Mouse (Mus musculus): ENCODE measurements around the gene Lgi4. TPM values are rescaled to one million over a fixed set of nuclear protein-coding genes. Genes with fewer than 3 reads are reported as not detected.

The Lgi4 gene
- total and polyA plus RNA-seq, 2 experiments: 0.09 to 0.18 TPM

DNA sequence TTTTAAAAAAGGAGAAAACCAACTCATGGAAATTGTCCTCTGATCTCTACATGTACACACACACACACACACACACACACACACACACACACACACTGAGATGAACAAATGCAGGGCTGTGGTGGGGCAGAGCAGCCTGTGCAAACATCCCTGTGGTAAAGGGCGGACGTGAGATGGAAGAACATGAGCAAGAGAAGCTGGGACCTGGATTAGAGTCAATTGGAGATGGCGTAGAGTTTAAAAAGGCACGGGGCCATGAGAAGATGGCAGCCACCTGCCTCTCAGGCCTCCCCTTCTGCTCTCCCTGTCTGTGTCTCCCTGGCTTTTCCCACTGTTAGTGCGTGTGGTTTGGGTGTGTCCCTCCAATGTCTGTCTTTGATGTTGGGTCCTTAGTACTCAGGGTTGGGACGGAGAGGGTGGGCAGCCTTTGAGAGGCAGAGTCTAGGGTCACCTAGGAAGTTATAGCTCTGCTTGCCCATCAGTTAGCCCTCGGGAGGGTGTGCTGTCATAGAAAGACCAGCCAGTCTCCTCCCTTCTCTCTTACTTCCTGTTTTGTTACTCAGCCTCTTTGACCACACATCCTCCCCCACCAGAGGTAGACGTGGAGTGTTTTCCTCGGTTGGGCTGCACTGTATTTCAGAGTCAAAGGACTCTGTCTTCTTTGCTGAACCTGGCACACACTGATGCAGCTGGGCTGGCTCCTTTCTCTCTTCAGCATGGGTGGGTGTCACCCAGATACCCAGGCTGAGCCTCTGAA lies 25.6 kb upstream of the Lgi4 start:
- TF ChIP-seq CTCF (IDR thresholded peaks at IDR 0.05; ENCODE audit: low read depth, low read length) (no peak), POLR2A (IDR thresholded peaks at IDR 0.05; ENCODE audit: extremely low read depth, insufficient read depth, low read length) (no peak)
- no peak overlapping the region for H3K9ac ChIP-seq (ENCODE audit: low read depth, low read length)
- WGBS: 69% methylated on average over 9 of the region's 9 CpGs
- no peaks in the 10 kb centered on the region for H3K27me3 ChIP-seq (ENCODE audit: control insufficient read depth, insufficient read depth, low read length)
- H3K79me2 ChIP-seq (ENCODE audit: control insufficient read depth, insufficient read depth, low read length): no peaks in the 10 kb centered on the region
- H3K4me1 ChIP-seq (ENCODE audit: control insufficient read depth, insufficient read depth, low read length): no peaks in the 10 kb centered on the region
- no peaks in the 10 kb centered on the region for H3K36me3 ChIP-seq (ENCODE audit: control insufficient read depth, insufficient read depth, low read length)
- no peak for DNase-seq (ENCODE audit: extremely low read depth, low read depth, low spot score)
- H3K4me3 ChIP-seq (ENCODE audit: insufficient read depth, low read depth, low read length): no peak overlapping the region
- H3K27ac ChIP-seq (replicated peaks; ENCODE audit: insufficient read depth, low read depth, low read length): no peak overlapping the region

DNA sequence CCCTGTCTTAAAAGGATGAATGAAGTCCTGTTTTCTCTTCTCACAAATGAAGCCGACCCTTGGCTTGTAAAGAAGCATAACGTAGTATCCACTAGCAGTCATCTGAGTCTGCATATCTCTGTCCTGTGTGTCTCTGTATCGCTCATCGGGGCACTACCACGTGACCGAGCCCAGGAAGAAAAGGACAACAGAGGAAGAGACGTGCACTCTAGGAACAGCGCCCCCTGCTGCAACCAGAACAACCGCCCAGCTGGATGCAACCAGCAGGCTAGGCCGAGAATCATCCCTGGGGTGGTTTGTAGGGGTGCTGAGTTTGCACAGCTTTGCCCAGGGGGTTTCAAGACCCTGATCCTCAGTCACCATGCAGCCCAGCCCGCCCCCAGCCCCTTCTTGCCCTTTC lies 24.4 kb upstream of the Lgi4 start:
- H3K36me3 ChIP-seq (ENCODE audit: control insufficient read depth, insufficient read depth, low read length): no peaks in the 10 kb centered on the region
- no peak for TF ChIP-seq POLR2A (IDR thresholded peaks at IDR 0.05; ENCODE audit: extremely low read depth, insufficient read depth, low read length)
- TF ChIP-seq CTCF (IDR thresholded peaks at IDR 0.05; ENCODE audit: low read depth, low read length): peak; percentile 72
- H3K79me2 ChIP-seq (ENCODE audit: control insufficient read depth, insufficient read depth, low read length): no peaks in the 10 kb centered on the region
- WGBS: 68% methylated on average over 11 of the region's 11 CpGs
- no peaks in the 10 kb centered on the region for H3K27me3 ChIP-seq (ENCODE audit: control insufficient read depth, insufficient read depth, low read length)
- no peak overlapping the region for H3K4me3 ChIP-seq (ENCODE audit: insufficient read depth, low read depth, low read length)
- no peak overlapping the region for H3K9ac ChIP-seq (ENCODE audit: low read depth, low read length)
- H3K4me1 ChIP-seq (ENCODE audit: control insufficient read depth, insufficient read depth, low read length): no peaks in the 10 kb centered on the region
- H3K27ac ChIP-seq (replicated peaks; ENCODE audit: insufficient read depth, low read depth, low read length): no peak overlapping the region
- peak; percentile 18 for DNase-seq (ENCODE audit: extremely low read depth, low read depth, low spot score)

DNA sequence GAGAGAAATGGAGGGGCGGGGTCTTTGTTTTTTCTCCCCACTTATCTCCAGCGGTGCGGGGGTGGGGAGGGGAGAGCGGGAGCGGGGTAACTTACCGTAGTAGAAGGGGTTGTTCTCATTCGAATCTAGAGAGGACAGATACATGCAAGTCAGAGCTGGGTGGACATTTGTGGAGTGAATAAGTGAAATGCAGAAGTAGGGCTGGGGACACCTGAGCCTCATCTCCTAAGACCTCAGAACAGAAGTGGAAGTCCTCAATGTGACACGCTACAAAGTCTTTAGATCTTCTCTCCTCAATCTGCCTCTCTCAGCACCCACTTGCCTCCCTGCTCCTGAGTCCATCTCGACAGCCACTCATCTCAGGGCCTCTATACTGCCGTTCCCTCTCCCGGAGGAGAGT lies 23.9 kb upstream of the Lgi4 start:
- DNase-seq (ENCODE audit: extremely low read depth, low read depth, low spot score): no peak
- no peaks in the 10 kb centered on the region for H3K36me3 ChIP-seq (ENCODE audit: control insufficient read depth, insufficient read depth, low read length)
- H3K27me3 ChIP-seq (ENCODE audit: control insufficient read depth, insufficient read depth, low read length): no peaks in the 10 kb centered on the region
- no peaks in the 10 kb centered on the region for H3K4me1 ChIP-seq (ENCODE audit: control insufficient read depth, insufficient read depth, low read length)
- WGBS: 90% methylated on average over 11 of the region's 11 CpGs
- no peak overlapping the region for H3K9ac ChIP-seq (ENCODE audit: low read depth, low read length)
- no peaks in the 10 kb centered on the region for H3K79me2 ChIP-seq (ENCODE audit: control insufficient read depth, insufficient read depth, low read length)
- TF ChIP-seq CTCF (IDR thresholded peaks at IDR 0.05; ENCODE audit: low read depth, low read length): no peak
- no peak for TF ChIP-seq POLR2A (IDR thresholded peaks at IDR 0.05; ENCODE audit: extremely low read depth, insufficient read depth, low read length)
- no peak overlapping the region for H3K27ac ChIP-seq (replicated peaks; ENCODE audit: insufficient read depth, low read depth, low read length)
- no peak overlapping the region for H3K4me3 ChIP-seq (ENCODE audit: insufficient read depth, low read depth, low read length)

DNA sequence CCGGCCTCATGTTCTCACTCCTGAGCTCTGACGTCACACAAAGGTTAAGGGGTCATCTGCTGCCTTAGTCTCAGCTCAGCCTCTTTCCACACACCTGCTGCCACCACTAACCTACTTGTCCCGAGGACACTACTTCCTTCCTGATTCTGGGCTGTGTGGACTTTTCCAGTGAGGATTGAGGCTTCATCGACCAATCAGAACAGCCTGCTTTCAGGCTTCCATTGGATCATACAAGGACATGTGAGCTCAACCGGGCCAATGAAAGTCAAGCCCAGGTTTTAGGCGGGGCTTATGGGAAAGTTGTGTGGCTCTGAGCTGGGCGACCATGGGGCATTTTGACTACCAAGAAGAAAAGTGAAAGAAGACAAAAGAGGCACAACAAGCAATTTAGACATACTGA lies 22.2 kb upstream of the Lgi4 start:
- TF ChIP-seq CTCF (IDR thresholded peaks at IDR 0.05; ENCODE audit: low read depth, low read length): no peak
- TF ChIP-seq POLR2A (IDR thresholded peaks at IDR 0.05; ENCODE audit: extremely low read depth, insufficient read depth, low read length): no peak
- Histone ChIP-seq H3K4me3 (ENCODE audit: insufficient read depth, low read depth, low read length) (no peak overlapping the region), H3K27ac (replicated peaks; ENCODE audit: insufficient read depth, low read depth, low read length) (no peak overlapping the region), H3K36me3 (ENCODE audit: control insufficient read depth, insufficient read depth, low read length) (no peaks in the 10 kb centered on the region), H3K4me1 (ENCODE audit: control insufficient read depth, insufficient read depth, low read length) (no peaks in the 10 kb centered on the region), H3K9ac (ENCODE audit: low read depth, low read length) (no peak overlapping the region), H3K79me2 (ENCODE audit: control insufficient read depth, insufficient read depth, low read length) (no peaks in the 10 kb centered on the region), H3K27me3 (ENCODE audit: control insufficient read depth, insufficient read depth, low read length) (no peaks in the 10 kb centered on the region)
- peak; percentile 28 for DNase-seq (ENCODE audit: extremely low read depth, low read depth, low spot score)
- 72% methylated on average over 7 of the region's 7 CpGs for WGBS

DNA sequence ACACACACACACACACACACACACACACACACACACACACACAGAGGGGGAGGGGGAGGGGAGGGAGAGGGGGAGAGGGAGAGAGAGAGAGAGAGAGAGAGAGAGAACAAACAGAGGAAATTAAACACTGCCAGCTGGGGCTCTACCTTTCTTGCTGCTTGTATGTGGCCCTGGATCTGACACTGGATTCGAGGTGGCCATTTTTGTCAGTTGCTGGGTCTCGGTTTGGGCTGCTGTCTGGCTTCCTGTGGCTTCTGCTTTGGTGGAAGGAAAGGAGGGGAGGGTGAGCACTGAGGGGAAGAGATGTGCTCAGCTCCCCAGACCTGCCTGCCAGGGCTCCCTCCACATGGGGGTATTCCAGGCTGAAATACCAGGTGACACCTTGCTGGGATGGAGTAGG lies 21.5 kb upstream of the Lgi4 start:
- no peak for TF ChIP-seq CTCF (IDR thresholded peaks at IDR 0.05; ENCODE audit: low read depth, low read length)
- TF ChIP-seq POLR2A (IDR thresholded peaks at IDR 0.05; ENCODE audit: extremely low read depth, insufficient read depth, low read length): no peak
- 71% methylated on average over 2 of the region's 2 CpGs for WGBS

DNA sequence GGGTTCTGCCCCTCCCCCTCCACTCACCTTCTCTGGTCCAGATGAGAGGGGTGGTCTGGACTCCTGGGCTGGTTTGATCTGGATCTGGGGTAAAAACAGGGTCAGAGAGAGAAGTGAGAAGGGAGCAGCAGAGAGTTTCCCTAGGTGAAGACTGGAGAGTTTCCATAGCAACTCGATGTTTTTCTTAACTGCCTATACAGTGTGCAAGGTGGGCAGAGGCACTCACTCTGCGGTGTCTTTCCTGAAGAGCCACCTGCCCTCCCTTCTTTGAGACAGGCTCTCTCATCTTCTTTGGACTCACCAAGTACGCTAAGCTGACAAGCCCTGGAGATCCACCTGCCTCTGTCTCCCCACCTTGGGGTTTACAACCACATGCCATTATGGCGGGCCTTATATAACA lies 20.1 kb upstream of the Lgi4 start:
- H3K4me1 ChIP-seq (ENCODE audit: control insufficient read depth, insufficient read depth, low read length): no peaks in the 10 kb centered on the region
- TF ChIP-seq POLR2A (IDR thresholded peaks at IDR 0.05; ENCODE audit: extremely low read depth, insufficient read depth, low read length) (no peak), CTCF (IDR thresholded peaks at IDR 0.05; ENCODE audit: low read depth, low read length) (no peak)
- H3K4me3 ChIP-seq (ENCODE audit: insufficient read depth, low read depth, low read length): no peak overlapping the region
- no peaks in the 10 kb centered on the region for H3K27me3 ChIP-seq (ENCODE audit: control insufficient read depth, insufficient read depth, low read length)
- H3K79me2 ChIP-seq (ENCODE audit: control insufficient read depth, insufficient read depth, low read length): no peaks in the 10 kb centered on the region
- no peak overlapping the region for H3K27ac ChIP-seq (replicated peaks; ENCODE audit: insufficient read depth, low read depth, low read length)
- H3K36me3 ChIP-seq (ENCODE audit: control insufficient read depth, insufficient read depth, low read length): no peaks in the 10 kb centered on the region
- no peak for DNase-seq (ENCODE audit: extremely low read depth, low read depth, low spot score)
- WGBS: 91% methylated on average over 4 of the region's 4 CpGs
- H3K9ac ChIP-seq (ENCODE audit: low read depth, low read length): no peak overlapping the region

More for the DNA sequence above, 21.5 kb upstream of the Lgi4 start:
- no peaks in the 10 kb centered on the region for H3K27me3 ChIP-seq (ENCODE audit: control insufficient read depth, insufficient read depth, low read length)
- no peak overlapping the region for H3K9ac ChIP-seq (ENCODE audit: low read depth, low read length)
- no peak overlapping the region for H3K4me3 ChIP-seq (ENCODE audit: insufficient read depth, low read depth, low read length)
- no peak overlapping the region for H3K27ac ChIP-seq (replicated peaks; ENCODE audit: insufficient read depth, low read depth, low read length)
- DNase-seq (ENCODE audit: extremely low read depth, low read depth, low spot score): no peak
- H3K36me3 ChIP-seq (ENCODE audit: control insufficient read depth, insufficient read depth, low read length): no peaks in the 10 kb centered on the region
- H3K4me1 ChIP-seq (ENCODE audit: control insufficient read depth, insufficient read depth, low read length): no peaks in the 10 kb centered on the region
- H3K79me2 ChIP-seq (ENCODE audit: control insufficient read depth, insufficient read depth, low read length): no peaks in the 10 kb centered on the region
